Mouse (Mus musculus) bone marrow macrophage, adult 2 months (primary cell): ENCODE data around the gene Zc2hc1b. TPM values are rescaled to one million over a fixed set of nuclear protein-coding genes. Genes with fewer than 3 reads are reported as not detected.

Experiments used
- H3K27ac ChIP-seq: 2 replicates; pipeline ENCODE4 v1.5.1; 2012; ENCODE audit warnings: low read depth, low read length; ENCODE audit not compliant: insufficient read depth
- H3K4me1 ChIP-seq: 2 replicates; pipeline ENCODE4 v1.6.1; 2012; ENCODE audit warnings: low read length; ENCODE audit not compliant: control insufficient read depth, insufficient read depth
- H3K4me3 ChIP-seq: 2 replicates; pipeline ENCODE4 v1.5.1; 2012; ENCODE audit warnings: mild to moderate bottlenecking, low read length, moderate library complexity; ENCODE audit not compliant: insufficient read depth
- CTCF ChIP-seq: IDR thresholded peaks from 2 replicates; pipeline ENCODE4 v1.5.1; 2012; ENCODE audit warnings: low read depth, mild to moderate bottlenecking, low read length, moderate library complexity
- POLR2A ChIP-seq: IDR thresholded peaks from 2 replicates; pipeline ENCODE4 v1.6.1; 2012; ENCODE audit warnings: mild to moderate bottlenecking, low read depth, low read length, borderline replicate concordance
- polyA plus RNA-seq: library from polyadenylated mRNA; stranded (reverse); fragments of >200 nt; gene quantifications from 2 replicates; pipeline ENCODE4 v1.2.4, GENCODE M21; 2012; ENCODE audit not compliant: missing spikeins, insufficient read depth, insufficient read length

Gene Zc2hc1b
- not detected in 2 replicates for polyA plus RNA-seq

DNA sequence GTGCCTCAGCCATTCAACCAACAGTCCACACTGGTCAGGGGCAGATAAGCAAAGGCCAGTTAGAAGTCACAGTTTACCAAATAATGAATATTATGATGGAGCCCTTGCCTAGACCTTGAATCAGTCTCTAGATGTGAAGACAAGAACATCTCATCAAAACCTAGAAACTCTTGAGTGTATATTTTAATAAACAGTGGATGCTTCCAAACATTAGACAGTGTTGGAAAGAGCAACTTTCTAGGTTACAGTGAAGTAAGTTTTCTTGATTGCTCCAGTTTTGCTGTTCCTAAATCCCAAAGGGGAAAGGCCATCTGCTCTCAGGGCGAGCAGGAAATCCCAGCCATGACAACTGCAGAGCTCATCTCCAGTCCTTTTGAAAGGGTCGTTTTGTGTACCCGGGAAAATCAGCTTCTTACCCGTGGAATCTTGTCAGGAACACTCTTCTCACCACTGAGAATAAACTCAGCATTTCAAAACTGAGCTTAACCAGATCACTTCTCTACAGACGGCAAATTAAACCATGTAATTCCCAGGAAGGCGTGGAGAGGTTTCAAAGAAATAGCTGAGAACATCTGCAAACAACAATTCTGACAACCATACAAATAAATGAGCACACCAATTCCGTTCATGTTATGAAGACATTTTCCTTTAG is at the start of gene Zc2hc1b:
Zc2hc1b (minus strand) TSS at position 51 of the 652 bp plus-strand sequence.
- no peak within 1 kb of the TSS for H3K4me3 ChIP-seq
- no peak for TF ChIP-seq CTCF
- no peak for TF ChIP-seq POLR2A
- no peak within 1 kb of the TSS for H3K27ac ChIP-seq
- no peaks in the 10 kb centered on the region for H3K4me1 ChIP-seq

DNA sequence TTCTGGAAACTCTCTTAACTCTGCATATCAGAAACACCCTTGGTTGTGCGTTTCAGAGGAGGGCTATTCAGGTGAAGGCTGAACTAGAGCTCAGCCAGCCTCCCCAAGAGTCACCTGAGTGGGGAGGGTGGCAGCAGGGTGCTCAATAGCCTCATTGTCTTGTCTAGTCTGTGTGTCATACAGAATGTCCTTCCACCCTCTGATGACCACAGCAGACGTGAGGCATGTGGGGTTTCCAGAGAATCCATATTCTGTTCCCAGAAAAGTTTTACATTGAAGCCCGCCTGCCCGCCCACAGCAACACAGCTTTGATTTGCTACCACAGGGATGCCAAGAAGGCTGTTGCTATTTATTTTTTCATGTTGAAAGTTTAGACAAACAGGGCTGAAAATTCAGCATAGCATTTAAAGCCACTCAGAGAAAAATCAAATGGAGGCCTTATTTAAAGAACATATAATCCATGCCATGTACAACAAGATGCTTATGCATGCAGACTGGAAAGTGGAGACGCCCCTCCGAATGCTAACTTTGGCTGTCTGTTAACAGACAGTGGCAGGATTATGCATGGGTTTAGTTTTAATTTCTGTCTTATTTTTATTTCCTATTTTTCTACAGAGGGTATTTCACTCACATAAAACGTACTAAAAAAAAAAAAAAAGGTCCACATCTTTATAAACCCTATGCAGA is 47.7 kb upstream of the Zc2hc1b start:
- H3K27ac ChIP-seq, result no peak overlapping the region
- TF ChIP-seq CTCF, result no peak
- no peak for TF ChIP-seq POLR2A
- H3K4me3 ChIP-seq, result no peak overlapping the region
- no peaks in the 10 kb centered on the region for H3K4me1 ChIP-seq

DNA sequence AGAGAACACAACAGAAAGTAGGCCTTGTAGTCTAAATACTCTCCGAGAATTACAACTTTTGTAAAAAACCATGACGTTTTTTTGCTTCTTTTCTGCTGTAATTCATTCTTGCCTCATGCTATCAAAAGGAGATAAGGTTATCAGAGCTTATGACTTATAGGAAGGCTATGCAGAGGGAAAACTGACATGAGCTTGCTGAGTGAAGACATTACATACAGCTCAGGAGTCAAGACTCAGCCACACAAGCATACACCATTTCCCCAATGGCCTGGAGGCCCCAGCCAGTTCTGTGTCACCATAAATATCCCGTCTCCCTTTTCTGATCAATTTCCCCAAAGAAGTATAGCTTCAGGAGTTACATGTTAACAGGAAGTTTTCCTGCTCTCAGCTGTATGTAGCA is 44.3 kb upstream of the Zc2hc1b start:
- H3K27ac ChIP-seq, result no peak overlapping the region
- TF ChIP-seq POLR2A (no peak), CTCF (no peak)
- H3K4me3 ChIP-seq, result no peak overlapping the region
- no peaks in the 10 kb centered on the region for H3K4me1 ChIP-seq

GRCm38 (mm10) chr10:13220061-13220460 is 42.2 kb upstream of the Zc2hc1b start:
- TF ChIP-seq POLR2A, result no peak
- no peak for TF ChIP-seq CTCF
- Histone ChIP-seq H3K27ac (no peak overlapping the region), H3K4me1 (no peaks in the 10 kb centered on the region), H3K4me3 (no peak overlapping the region)

DNA sequence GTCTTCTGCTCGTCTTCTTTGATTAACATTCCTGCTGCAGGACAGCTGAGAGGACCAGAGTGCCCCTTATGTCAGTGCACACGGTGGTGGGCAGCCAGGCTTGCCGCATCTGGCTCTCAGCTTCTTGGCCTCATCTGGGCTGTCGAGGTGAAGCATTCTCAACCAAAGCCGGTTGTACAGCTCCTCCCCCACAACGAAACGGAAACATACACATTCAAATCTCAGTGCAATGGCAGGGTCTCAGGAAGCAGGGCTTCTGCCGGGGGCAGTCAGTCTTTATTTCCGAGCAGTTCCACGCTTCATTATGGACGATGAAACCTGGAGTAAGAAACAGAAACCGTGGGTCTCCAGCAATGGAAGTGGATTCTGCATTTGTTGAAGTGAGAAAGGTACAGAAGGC is 36.1 kb upstream of the Zc2hc1b start:
- no peak overlapping the region for H3K27ac ChIP-seq
- H3K4me3 ChIP-seq, result no peak overlapping the region
- no peaks in the 10 kb centered on the region for H3K4me1 ChIP-seq
- no peak for TF ChIP-seq CTCF
- no peak for TF ChIP-seq POLR2A

DNA sequence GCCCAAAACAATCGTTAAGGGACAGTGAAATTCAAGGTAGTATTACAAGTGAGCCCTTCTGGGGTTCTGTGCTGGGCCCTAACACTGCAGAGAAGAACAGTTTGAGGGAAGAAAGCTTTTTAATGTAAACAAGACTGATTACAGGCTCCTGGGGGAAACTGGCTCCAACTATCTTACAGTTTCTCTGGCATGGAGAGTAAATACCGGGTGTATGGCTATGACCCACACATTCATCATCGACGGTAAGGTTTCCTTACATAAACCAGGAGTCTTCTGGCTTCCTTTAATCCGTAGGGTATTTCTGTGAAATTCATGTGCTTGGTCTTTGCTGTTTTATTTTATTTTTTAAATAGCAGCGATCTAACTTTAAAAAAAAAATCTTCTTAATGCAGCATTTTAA is 35.0 kb upstream of the Zc2hc1b start:
- Histone ChIP-seq H3K27ac (no peak overlapping the region), H3K4me1 (no peaks in the 10 kb centered on the region), H3K4me3 (no peak overlapping the region)
- TF ChIP-seq CTCF (no peak), POLR2A (no peak)

DNA sequence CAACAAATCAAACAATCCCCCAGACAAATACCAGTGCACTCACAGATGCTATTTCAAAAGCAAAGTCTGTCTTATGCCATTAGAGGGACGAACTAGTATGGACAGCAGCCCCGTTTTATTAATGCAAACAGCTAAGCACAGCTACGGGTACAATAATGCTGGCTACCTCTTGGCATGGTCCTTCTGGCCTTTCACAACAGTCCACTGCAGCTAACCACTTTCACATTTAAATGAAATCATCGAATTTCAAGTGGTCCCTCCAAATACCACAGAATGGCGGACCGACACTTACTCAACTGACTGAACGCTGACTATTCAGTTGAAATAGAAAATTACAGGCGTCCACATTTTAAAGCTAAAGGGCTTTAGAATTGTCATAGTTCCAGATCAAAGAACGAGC is 34.5 kb upstream of the Zc2hc1b start:
- TF ChIP-seq POLR2A (no peak), CTCF (no peak)
- H3K4me3 ChIP-seq, result no peak overlapping the region
- no peaks in the 10 kb centered on the region for H3K4me1 ChIP-seq
- no peak overlapping the region for H3K27ac ChIP-seq

- H3K27ac ChIP-seq, result no peak overlapping the region
- TF ChIP-seq CTCF (no peak), POLR2A (no peak)
- no peak overlapping the region for H3K4me3 ChIP-seq
Measured at GRCm38 (mm10) chr10:13209930-13210637, 32.3 kb upstream of the Zc2hc1b start.

DNA sequence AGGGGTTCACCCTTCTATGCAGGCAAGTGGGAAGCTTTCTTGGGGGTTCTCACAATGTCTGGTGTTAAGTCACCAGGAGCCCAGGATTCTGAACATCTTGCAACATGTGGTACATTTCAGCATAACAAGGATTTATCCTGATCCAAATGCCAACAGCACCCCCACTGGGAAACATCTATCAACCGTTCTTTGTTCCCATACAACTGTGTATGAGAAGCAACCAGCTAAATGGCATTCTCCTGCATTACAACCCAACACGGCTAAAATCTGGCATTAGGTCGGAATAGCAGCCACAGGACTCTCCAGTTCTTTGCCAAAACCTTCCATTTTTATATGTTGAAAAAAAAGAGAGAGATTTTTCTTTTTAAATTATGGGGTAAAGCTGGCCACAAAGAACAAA is 31.7 kb upstream of the Zc2hc1b start:
- Histone ChIP-seq H3K27ac (no peak overlapping the region), H3K4me1 (no peaks in the 10 kb centered on the region), H3K4me3 (no peak overlapping the region)
- no peak for TF ChIP-seq POLR2A
- no peak for TF ChIP-seq CTCF

More at GRCm38 (mm10) chr10:13209930-13210637, 32.3 kb upstream of the Zc2hc1b start:
- H3K4me1 ChIP-seq, result no peaks in the 10 kb centered on the region

- H3K4me1 ChIP-seq, result no peaks in the 10 kb centered on the region
- H3K4me3 ChIP-seq, result no peak overlapping the region
- H3K27ac ChIP-seq, result no peak overlapping the region
- no peak for TF ChIP-seq CTCF
- no peak for TF ChIP-seq POLR2A
Measured at GRCm38 (mm10) chr10:13209061-13209460, 31.2 kb upstream of the Zc2hc1b start.
